Mouse (Mus musculus): Measurements from ENCODE around the gene Mrps18a.

GRCm38 (mm10) chr17:46070046-46070445 lies 40.7 kb upstream of the Mrps18a start:
- TF ChIP-seq POLR2A (IDR thresholded peaks at IDR 0.05; ENCODE audit: borderline replicate concordance, extremely low read depth, insufficient read depth, insufficient read length, poor library complexity, severe bottlenecking): no peak
- no peak for TF ChIP-seq CTCF (IDR thresholded peaks at IDR 0.05; ENCODE audit: borderline replicate concordance, extremely low read depth, insufficient read depth, insufficient read length)
